Mouse (Mus musculus) forebrain, embryonic 12.5 days (tissue): ENCODE results near the gene Lcp2. TPM values are rescaled to one million over a fixed set of nuclear protein-coding genes. Genes with fewer than 3 reads are reported as not detected.

Source experiments
- polyA plus RNA-seq: library from polyadenylated mRNA; unstranded; fragments of >200 nt; fragmentation: Nextera tagmentation; extraction: Ambion mirVana; gene quantifications from 2 replicates; pipeline ENCODE4 v1.2.1, GENCODE M21; 2016

Gene Lcp2
- polyA plus RNA-seq, 1 experiment from 2014 or later, result 1.8 TPM

Other genes starting within 250 kb of the Lcp2 start
- 0.08 TPM in 1 of 2 replicates, not detected in the other for gene Kcnmb1, start 83.9 kb upstream of the Lcp2 start, polyA plus RNA-seq
- 16.3 and 17.3 TPM in 2 replicates for gene Kcnip1, start 53.8 kb upstream of the Lcp2 start, polyA plus RNA-seq
- gene 4930469K13Rik, start 51.6 kb downstream of the Lcp2 start, polyA plus RNA-seq, result not detected in 2 replicates
- gene Foxi1, start 161.2 kb downstream of the Lcp2 start, polyA plus RNA-seq, result not detected in 2 replicates